Mouse (Mus musculus): ENCODE data around the gene Coil. TPM values are rescaled to one million over a fixed set of nuclear protein-coding genes. Genes with fewer than 3 reads are reported as not detected.
A peak's percentile ranks its signal among the peaks of the same experiment; 100 is the strongest.

Gene Coil
- total RNA-seq (2015): 6.6 and 7.2 TPM in 2 replicates
- total RNA-seq (2017): 6.4 and 7.0 TPM in 2 replicates

DNA sequence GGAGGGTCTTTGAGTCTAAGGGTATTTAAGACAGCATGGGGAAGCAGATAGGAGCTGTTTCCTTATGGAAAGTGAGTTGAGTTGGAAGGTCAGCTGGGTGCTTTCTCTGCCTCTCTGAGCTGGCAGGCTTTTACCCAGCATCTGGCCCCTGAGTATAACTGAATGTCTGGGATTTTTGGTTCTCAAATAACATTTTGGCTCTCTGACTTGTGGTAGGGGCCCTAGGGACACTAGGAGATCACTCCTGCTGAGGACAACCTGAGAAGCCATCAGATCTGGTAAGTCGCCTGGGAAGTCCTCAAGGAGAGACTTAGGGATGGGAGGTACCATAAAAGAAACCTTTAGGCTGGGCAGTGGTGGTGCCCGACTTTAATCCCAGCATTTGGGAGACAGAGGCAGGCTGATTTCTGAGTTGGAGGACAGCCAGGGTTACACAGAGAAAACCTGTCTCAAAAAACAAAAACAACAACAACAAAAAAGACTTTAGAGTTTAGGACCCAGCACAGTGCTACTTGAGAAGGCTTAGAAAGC is at the start of gene Coil:
Gene Coil, plus strand, starts transcription at position 51 of the 531 bp plus-strand sequence.
- no peak for ATAC-seq (ENCODE audit: poor library complexity, severe bottlenecking)

GRCm38 (mm10) chr11:88926566-88926965 is 43.5 kb upstream of the Coil start:
- no peak for ATAC-seq (ENCODE audit: poor library complexity, severe bottlenecking)

DNA sequence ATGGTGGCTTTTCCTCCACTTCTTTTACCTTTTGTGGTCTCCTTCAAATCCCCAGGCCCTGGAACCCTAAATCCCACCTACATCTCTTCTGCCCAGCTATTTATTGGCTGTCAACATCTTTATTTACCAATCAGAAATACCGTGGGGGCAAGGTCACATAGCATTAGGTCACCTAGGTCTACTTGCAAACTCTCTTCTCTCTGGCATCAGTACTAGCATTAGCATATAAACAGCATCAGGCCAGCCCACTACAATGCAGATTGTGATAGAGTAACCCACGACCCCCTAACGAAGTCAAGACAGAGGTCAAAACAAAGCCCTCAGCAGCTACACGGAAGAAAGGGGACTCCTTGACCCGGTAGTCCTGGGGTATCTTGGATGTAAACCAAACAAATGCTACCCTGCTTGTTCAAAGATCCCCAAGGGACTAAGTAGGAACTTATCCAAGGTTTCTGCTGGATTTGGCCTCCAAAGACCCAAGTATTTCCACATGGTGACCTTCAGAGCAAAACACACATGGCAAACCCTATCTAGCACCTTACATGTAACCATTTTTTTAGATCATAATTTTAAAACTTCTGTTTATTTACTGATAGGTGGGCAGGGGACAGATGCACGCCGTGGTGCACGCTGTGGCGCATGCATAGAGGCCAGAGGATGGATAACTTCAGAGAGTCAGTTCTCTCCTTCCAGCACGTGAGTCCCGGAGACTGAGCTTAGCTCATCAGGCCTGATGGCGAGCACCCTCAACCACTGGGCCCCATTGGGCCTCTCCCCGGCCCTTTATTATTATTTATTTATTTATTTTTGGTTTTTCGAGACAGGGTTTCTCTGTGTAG is 38.1 kb upstream of the Coil start:
- no peak for ATAC-seq (ENCODE audit: poor library complexity, severe bottlenecking)

DNA sequence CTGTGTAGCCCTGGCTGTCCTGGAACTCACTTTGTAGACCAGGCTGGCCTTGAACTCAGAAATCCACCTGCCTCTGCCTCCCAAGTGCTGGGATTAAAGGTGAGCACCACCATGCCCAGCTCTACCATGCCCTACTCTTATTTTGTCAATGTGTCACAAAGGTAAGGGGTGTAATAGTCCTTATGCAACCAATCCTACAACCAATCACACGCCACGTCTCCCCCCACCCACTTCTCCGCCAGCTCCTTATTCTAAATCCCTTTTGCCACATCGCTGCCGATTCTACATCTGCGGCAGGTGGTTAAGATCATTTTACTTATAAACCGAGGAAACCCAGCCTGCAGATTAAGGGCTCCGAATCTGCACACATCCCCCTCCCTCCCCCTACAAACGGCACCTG is 37.0 kb upstream of the Coil start:
- no peak for ATAC-seq (ENCODE audit: poor library complexity, severe bottlenecking)

DNA sequence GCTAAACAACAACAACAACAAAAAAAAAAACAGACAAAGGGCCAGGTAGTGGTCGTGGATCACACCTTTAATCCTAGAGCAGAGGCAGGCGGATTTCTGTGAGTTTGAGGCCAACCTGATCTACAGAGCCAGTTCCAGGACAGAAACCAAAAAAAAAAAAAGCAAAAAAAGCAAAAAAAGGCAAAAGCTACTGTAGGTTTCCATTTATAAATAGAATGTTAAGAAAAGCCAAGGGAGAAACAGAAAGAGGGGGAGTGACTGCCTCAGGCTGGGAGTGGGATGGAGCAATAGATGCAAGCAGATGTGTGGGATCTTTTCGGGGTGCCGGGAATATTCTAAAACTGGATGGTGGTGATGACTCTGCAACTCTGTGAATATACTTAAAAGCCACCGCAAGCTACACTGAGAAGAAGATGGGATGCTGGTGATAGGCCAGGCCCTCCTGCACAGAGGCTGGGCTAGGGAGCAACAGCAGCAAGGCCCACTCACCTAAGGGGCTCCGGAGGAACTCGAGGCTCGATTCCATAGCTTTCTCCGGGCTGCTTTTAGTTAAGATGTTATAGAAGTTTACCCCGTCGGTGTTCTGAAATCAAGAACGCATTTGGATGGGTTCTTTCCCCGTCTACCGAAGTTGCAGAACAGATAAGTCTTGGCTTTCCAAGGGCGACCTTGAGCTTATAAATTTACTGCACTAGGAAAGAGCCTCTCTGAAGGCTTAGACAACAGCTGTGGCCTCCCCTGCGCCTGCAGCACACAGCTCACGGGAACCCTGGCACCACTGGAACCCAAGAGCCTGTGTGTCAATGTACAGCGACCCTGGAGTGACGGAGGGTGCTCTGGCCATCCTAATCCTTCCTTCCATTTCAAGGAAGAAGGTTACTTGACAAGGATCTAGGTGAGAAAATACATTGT is 35.7 kb upstream of the Coil start:
- no peak for ATAC-seq (ENCODE audit: poor library complexity, severe bottlenecking)

GRCm38 (mm10) chr11:88937886-88938285 is 32.2 kb upstream of the Coil start:
- ATAC-seq (ENCODE audit: poor library complexity, severe bottlenecking): no peak

GRCm38 (mm10) chr11:88938770-88939169 is 31.3 kb upstream of the Coil start:
- no peak for ATAC-seq (ENCODE audit: poor library complexity, severe bottlenecking)

GRCm38 (mm10) chr11:88939634-88940033 is 30.4 kb upstream of the Coil start:
- ATAC-seq (ENCODE audit: poor library complexity, severe bottlenecking): no peak

- no peak for ATAC-seq (ENCODE audit: poor library complexity, severe bottlenecking)
Observed at GRCm38 (mm10) chr11:88941489-88941888, 28.6 kb upstream of the Coil start.

GRCm38 (mm10) chr11:88945971-88946585 is 24.0 kb upstream of the Coil start:
- 0 out of 2 replicates have a peak, but pooled peaks have one; percentile 16 for ATAC-seq (ENCODE audit: poor library complexity, severe bottlenecking)

DNA sequence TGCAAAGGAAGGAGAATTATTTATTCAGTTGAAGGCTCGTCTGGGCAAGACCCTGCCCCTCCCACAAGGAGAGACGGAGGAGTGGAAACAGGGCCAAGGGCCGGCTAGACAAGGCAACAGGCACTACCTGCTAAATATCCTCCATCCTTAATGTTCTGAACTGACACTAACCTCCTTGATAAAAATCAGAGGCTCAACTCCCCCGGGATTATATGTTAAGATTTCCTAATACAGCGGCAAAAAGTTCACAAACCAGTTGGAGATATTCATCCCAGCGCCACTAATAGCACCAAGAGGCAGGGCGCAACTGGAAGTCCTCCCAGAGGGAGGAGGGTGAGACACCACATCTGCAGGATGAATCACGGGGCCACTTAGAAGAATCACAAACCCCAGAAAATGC is 21.2 kb upstream of the Coil start:
- no peak for ATAC-seq (ENCODE audit: poor library complexity, severe bottlenecking)

- ATAC-seq (ENCODE audit: poor library complexity, severe bottlenecking): peak; percentile 54
Observed at GRCm38 (mm10) chr11:88949802-88950639, 20.0 kb upstream of the Coil start.

DNA sequence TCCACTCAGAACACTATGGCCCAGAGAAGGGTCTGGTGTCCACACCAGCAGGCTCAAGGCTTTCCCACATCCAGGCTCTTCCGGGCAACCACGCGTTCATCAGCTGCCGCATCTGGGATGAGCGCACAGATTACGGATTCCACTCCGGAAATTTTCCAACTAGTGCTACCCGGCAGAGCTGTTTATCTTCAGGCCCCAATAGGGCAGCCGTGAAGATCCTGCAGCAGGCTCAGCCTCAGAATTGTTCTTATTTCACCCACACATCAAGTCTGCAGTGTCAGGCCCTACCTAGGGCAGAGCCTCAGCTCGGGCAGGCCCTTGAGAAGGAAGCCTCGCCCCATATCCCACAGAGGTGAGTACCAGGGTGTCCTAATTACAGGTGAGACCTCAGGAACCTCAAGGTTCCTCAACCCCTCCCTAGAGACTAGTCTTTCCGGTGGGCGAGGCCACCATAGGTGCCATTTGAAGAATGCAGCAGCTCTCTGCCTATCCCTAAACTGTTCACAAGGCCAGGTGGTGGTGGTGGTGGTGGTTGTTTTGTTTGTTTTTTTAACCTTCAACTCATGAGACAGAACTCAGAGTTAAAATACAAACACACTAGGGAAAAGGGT is 19.3 kb upstream of the Coil start:
- ATAC-seq (ENCODE audit: poor library complexity, severe bottlenecking): no peak

- no peak for ATAC-seq (ENCODE audit: poor library complexity, severe bottlenecking)
Observed at GRCm38 (mm10) chr11:88951576-88951975, 18.5 kb upstream of the Coil start.

GRCm38 (mm10) chr11:88952117-88952516 is 17.9 kb upstream of the Coil start:
- ATAC-seq (ENCODE audit: poor library complexity, severe bottlenecking): no peak

GRCm38 (mm10) chr11:88953582-88953981 is 16.5 kb upstream of the Coil start:
- ATAC-seq (ENCODE audit: poor library complexity, severe bottlenecking): no peak

GRCm38 (mm10) chr11:88954803-88955202 is 15.2 kb upstream of the Coil start:
- peak; percentile 67 for ATAC-seq (ENCODE audit: poor library complexity, severe bottlenecking)

DNA sequence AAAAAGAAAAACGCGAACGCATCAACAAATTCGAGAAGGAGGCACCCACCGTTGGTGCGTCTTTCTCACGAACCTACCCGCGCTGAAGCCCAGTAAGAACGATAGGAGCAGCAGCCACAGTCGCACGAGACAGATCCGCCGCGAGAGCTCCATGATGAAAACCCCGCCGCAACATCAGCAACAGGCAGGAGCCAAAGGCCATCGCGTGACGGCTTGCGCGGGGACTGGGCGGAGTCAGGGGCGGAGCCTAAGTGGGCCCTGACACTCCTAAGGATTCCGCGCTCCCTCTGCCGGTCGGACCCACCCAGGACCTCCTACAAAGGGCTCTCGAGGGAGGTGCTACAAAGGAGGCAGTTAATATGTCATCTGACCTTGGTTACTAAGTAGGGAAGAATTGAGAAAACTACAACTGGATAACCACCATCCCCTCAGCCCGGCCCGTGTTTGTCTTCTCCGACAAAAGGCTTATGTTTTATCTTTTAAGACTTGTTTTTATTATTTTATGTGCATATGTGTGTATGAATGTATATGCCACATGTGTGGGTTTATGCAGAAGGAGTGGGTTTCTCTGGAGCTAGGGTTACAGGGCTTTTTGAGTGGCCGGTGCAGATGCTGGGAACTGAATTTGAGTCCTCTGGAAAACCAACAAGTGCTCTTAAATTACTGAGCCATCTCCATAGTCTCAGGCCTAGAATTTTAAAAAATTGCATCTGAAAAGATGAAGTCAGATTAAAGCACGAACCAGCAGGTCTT is 14.7 kb upstream of the Coil start, which contains the start of gene Scpep1:
Gene Scpep1, minus strand, starts transcription at position 249 of the 753 bp plus-strand sequence.
- peak; percentile 97 for ATAC-seq (ENCODE audit: poor library complexity, severe bottlenecking)

DNA sequence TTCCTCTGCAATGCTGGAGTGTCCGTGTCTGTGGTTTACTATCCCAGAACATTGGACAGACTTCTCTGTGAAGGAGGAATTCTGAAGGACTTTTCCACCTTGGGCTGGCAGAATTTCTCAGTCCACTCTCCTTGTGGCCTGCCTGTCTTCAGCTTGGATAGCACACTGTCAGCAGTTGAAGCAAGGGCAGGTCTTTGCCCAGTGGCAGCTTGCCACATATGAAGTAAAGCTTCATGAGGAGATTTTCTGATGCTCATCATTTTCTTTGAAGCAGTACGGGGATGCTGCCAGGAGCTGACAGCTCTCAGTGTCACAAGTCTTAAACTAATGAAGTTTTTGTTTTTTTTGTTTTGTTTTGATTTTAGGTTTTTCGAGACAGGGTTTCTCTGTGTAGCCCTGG is 11.2 kb upstream of the Coil start:
- no peak for ATAC-seq (ENCODE audit: poor library complexity, severe bottlenecking)
